Mouse (Mus musculus): Measurements from ENCODE around the gene Cdca7.

DNA sequence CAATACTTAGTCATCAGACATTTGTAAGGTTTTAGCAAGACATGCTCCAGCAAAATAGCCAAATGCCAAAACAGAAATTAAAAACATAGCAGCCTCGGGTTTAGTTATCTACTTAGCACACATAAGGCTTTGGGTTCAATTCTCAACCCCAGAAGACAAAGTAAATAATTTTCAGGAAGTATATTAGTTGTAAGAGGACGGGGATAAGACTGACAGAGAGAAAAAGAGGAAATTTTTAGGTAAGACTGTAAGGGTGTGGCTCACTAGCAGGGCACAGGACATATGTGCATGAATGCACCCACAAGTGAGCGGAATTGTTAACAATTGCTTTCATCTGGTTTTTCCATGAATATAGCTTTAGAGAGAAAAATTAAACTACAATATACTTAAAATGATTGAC lies 32.0 kb upstream of the Cdca7 start:
- TF ChIP-seq CTCF (IDR thresholded peaks at IDR 0.05; ENCODE audit: borderline replicate concordance, insufficient read depth, low read length): no peak
- no peak for TF ChIP-seq POLR2A (IDR thresholded peaks at IDR 0.05; ENCODE audit: low read depth, low read length)

Measured in embryonic fibroblast, embryonic 13.5 days (primary cell).